Mouse (Mus musculus): ENCODE measurements around the gene Lrch1. TPM values are rescaled to one million over a fixed set of nuclear protein-coding genes. Genes with fewer than 3 reads are reported as not detected.

Lrch1 gene
- polyA plus RNA-seq, 3 experiments from 2014 or later = 26.2 to 28.4 (median 27.1) TPM

Other genes with a start within 250 kb of the Lrch1 start
- gene Esd, start 215.6 kb downstream of the Lrch1 start, polyA plus RNA-seq (2017; shearing (Covaris generic)) = 100 to 1,000 TPM; 198 to 289 (median 230) TPM
- gene Rubcnl, start 68.2 kb upstream of the Lrch1 start, polyA plus RNA-seq (2017; shearing (Covaris generic)) = 1 to 10 TPM in 1 of 3 experiments, under 1 TPM in 2; 0.46 to 1.5 (median 0.54) TPM
- not detected for gene Lrrc63, start 183.0 kb upstream of the Lrch1 start, polyA plus RNA-seq (2017; shearing (Covaris generic))
- gene Lcp1, start 183.2 kb upstream of the Lrch1 start, polyA plus RNA-seq (2017; shearing (Covaris generic)) = 1,000 to 10,000 TPM; 1,283 to 1,916 (median 1,300) TPM